Mouse (Mus musculus): ENCODE data around the gene Herc6. TPM values are rescaled to one million over a fixed set of nuclear protein-coding genes. Genes with fewer than 3 reads are reported as not detected.

Herc6 gene
- polyA plus RNA-seq, 1 experiment = 9.9 TPM

GRCm38 (mm10) chr6:57641789-57642188 lies 61.0 kb downstream of the Herc6 start:
- TF ChIP-seq POLR2A (IDR thresholded peaks at IDR 0.05; ENCODE audit: borderline replicate concordance, extremely low read depth, low read depth, low read length) = no peak
- TF ChIP-seq CTCF (IDR thresholded peaks at IDR 0.05; ENCODE audit: insufficient read depth, low read length) = no peak
- 17% methylated on average over 4 of the region's 4 CpGs for WGBS
- no peak overlapping the region for H3K4me3 ChIP-seq (replicated peaks; ENCODE audit: extremely low read depth, low read depth, low read length)
- DNase-seq = peak; percentile 28
- no peaks in the 10 kb centered on the region for H3K4me1 ChIP-seq (ENCODE audit: control insufficient read depth, insufficient read depth, low read length)

DNA sequence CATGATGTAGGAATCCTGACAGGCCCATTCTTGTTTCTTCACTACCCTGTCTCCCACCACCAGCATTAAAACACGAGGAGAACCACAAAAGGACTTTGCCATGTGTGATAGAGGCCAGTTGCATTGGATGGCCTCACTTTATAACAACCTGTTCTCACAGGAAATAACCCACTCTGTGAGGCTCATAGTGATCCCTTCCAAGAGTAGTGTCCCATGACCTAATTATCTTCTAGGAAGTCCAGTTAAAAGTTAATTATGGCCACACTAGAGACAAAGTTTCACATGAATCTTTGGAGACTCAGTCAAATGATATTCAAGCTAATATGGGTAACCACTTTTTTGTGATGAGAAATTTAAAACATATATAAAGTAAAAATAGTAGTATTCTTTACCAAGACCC lies 66.5 kb downstream of the Herc6 start:
- WGBS = 70% methylated on average over 1 of the region's 1 CpGs
- TF ChIP-seq CTCF (IDR thresholded peaks at IDR 0.05; ENCODE audit: insufficient read depth, low read length) = no peak
- DNase-seq = no peak
- Histone ChIP-seq H3K4me1 (ENCODE audit: control insufficient read depth, insufficient read depth, low read length) (no peaks in the 10 kb centered on the region), H3K4me3 (replicated peaks; ENCODE audit: extremely low read depth, low read depth, low read length) (no peak overlapping the region)

GRCm38 (mm10) chr6:57661295-57661694 lies 80.5 kb downstream of the Herc6 start:
- Histone ChIP-seq H3K4me3 (replicated peaks; ENCODE audit: extremely low read depth, low read depth, low read length) (no peak overlapping the region), H3K4me1 (ENCODE audit: control insufficient read depth, insufficient read depth, low read length) (no peaks in the 10 kb centered on the region)
- no peak for TF ChIP-seq POLR2A (IDR thresholded peaks at IDR 0.05; ENCODE audit: borderline replicate concordance, extremely low read depth, low read depth, low read length)
- TF ChIP-seq CTCF (IDR thresholded peaks at IDR 0.05; ENCODE audit: insufficient read depth, low read length) = no peak
- WGBS = 63% methylated on average over 4 of the region's 4 CpGs
- no peak for DNase-seq

DNA sequence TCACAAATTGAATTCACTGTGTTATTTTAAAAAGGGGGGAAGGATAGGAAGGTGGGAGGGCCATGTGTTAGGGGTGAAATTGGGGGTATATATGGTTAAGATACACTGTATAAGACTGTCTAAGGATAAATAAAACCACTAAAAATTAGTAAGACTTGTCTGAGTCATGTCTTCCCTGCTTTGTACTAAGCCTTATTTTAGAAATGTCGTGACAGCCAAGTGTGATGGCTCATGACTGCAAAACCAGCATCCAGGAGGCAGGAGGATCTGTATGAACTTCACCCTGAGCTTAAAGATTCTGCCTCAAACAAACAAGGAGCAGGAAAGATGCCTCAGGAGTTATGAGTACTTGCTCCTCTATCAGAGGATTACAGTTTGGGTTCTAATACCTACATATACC lies 103.4 kb downstream of the Herc6 start:
- no peak overlapping the region for H3K4me3 ChIP-seq (replicated peaks; ENCODE audit: extremely low read depth, low read depth, low read length)
- 97% methylated on average over 1 of the region's 1 CpGs for WGBS
- no peak for DNase-seq
- TF ChIP-seq CTCF (IDR thresholded peaks at IDR 0.05; ENCODE audit: insufficient read depth, low read length) = no peak
- no peak for TF ChIP-seq POLR2A (IDR thresholded peaks at IDR 0.05; ENCODE audit: borderline replicate concordance, extremely low read depth, low read depth, low read length)
- H3K4me1 ChIP-seq (ENCODE audit: control insufficient read depth, insufficient read depth, low read length) = no peaks in the 10 kb centered on the region

DNA sequence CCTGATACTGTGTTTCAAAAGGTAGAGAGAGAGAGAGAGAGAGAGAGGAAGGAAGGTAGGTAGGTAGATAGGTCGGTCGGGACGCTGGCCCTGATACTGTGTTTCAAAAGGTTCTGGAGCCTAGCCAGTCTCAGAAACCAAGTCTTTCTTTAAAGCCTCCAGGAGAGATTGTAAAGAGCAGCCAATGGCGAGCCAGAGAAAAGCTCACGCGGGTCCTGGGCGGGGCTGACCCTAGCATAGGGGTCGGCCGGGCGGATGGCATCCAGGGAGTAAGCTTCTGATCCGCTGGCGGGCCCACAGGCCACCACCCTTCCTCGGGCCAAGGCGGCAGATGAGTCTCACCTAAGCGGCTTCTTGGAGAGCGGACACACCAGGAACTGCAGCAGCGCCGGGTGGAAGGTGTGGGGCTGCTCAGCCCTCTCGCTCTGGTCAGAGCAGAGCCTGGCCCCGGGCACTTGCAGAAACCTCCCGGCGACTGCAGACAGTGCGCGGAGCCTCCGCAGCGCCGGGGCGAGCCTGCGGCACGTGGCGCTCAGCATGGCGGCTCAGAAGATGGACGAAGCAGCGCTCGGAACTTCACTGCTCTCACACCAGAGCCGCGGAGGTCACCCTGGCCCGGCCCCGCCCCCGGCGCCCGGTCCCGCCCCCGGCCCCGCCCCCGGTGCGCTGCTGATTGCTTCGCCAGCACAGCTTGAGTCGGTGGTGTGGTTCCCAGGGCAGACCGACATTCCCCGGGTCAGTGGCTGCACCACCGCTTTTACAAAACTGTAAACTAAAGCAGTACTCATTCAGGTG lies 110.9 kb downstream of the Herc6 start, which contains the start of gene Pyurf:
Gene Pyurf (minus strand): TSS at position 612 of the 795 bp plus-strand sequence.
- TF ChIP-seq POLR2A (IDR thresholded peaks at IDR 0.05; ENCODE audit: borderline replicate concordance, extremely low read depth, low read depth, low read length) = peak; percentile 38; the same call in 1 of the 2 replicates
- TF ChIP-seq CTCF (IDR thresholded peaks at IDR 0.05; ENCODE audit: insufficient read depth, low read length) = no peak
- peak; percentile 83 for DNase-seq
- WGBS = under 1% methylated on average over 52 of the region's 52 CpGs
- no peaks in the 10 kb centered on the region for H3K4me1 ChIP-seq (ENCODE audit: control insufficient read depth, insufficient read depth, low read length)
- H3K4me3 ChIP-seq (replicated peaks; ENCODE audit: extremely low read depth, low read depth, low read length) = peak within 1 kb of the TSS; percentile 78

DNA sequence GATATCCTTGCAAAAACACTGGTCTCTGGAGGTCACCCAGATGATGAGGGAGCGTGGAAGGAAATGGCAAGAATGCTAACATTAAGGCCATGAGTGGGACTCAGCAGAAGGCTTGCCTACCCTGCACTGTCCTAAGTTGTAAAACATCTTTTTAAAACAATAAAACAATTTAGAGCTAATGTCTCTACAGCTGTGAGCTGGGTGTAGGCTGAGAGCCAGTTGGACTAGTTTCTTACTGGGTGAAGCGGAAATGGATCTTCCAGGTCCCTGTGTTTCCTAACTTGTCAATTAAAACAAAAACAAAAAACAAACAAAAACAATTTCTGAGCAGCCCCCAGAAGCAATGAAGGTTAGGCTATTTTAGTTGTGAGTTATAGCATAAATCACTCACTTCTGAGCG lies 112.3 kb downstream of the Herc6 start:
- no peaks in the 10 kb centered on the region for H3K4me1 ChIP-seq (ENCODE audit: control insufficient read depth, insufficient read depth, low read length)
- 85% methylated on average over 3 of the region's 3 CpGs for WGBS
- TF ChIP-seq CTCF (IDR thresholded peaks at IDR 0.05; ENCODE audit: insufficient read depth, low read length) = no peak
- TF ChIP-seq POLR2A (IDR thresholded peaks at IDR 0.05; ENCODE audit: borderline replicate concordance, extremely low read depth, low read depth, low read length) = no peak
- H3K4me3 ChIP-seq (replicated peaks; ENCODE audit: extremely low read depth, low read depth, low read length) = no peak overlapping the region
- DNase-seq = no peak

- DNase-seq = no peak
- H3K4me3 ChIP-seq (replicated peaks; ENCODE audit: extremely low read depth, low read depth, low read length) = no peak overlapping the region
- WGBS = 73% methylated on average over 4 of the region's 4 CpGs
- TF ChIP-seq POLR2A (IDR thresholded peaks at IDR 0.05; ENCODE audit: borderline replicate concordance, extremely low read depth, low read depth, low read length) (no peak), CTCF (IDR thresholded peaks at IDR 0.05; ENCODE audit: insufficient read depth, low read length) (no peak)
- H3K4me1 ChIP-seq (ENCODE audit: control insufficient read depth, insufficient read depth, low read length) = no peaks in the 10 kb centered on the region; the same call in 1 of the 2 replicates
Observed at GRCm38 (mm10) chr6:57701686-57702085, 120.9 kb downstream of the Herc6 start.

GRCm38 (mm10) chr6:57702376-57702742 lies 121.6 kb downstream of the Herc6 start, which contains the start of gene Lancl2:
TSS of gene Lancl2 (plus strand) at chr6:57702540.
- TF ChIP-seq POLR2A (IDR thresholded peaks at IDR 0.05; ENCODE audit: borderline replicate concordance, extremely low read depth, low read depth, low read length) (no peak), CTCF (IDR thresholded peaks at IDR 0.05; ENCODE audit: insufficient read depth, low read length) (no peak)
- Histone ChIP-seq H3K4me1 (ENCODE audit: control insufficient read depth, insufficient read depth, low read length) (no peaks in the 10 kb centered on the region; the same call in 1 of the 2 replicates), H3K4me3 (replicated peaks; ENCODE audit: extremely low read depth, low read depth, low read length) (peak within 1 kb of the TSS; percentile 82)
- no peak for DNase-seq
- WGBS = under 1% methylated on average over 10 of the region's 10 CpGs

DNA sequence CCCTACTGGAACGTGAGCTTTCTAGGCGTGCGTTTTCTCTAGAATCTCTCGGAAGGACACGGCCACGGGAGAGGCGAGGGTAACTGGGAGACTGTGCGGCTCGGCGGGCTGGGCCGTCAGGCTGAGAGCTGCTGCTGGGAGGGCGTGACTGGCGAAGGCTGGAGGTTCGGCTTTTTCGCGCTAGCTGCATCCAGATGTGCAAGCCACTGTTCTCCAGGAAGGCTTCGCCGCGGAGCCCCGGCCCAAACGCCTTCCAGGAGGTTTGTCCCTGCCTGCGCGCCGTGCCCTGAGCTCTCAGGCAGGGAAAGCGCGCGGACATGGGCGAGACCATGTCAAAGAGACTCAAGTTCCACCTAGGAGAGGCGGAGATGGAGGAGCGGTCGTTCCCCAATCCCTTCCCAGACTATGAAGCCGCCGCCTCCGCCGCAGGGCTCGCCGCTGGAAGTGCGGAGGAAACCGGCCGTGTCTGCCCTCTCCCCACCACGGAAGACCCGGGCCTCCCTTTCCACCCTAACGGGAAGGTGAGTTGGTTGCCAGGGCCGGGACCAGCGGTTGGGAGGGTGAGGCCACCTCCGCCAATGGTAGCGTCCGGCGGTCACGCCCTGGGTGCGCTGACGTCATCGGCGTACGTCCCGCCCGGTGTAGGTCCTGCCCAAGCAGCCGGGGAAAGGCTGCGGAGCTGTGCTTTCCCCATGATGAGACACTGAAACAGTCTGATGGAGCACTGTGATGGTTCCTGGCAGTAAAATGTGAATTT lies 122.1 kb downstream of the Herc6 start:
- under 1% methylated on average over 59 of the region's 59 CpGs for WGBS
- DNase-seq = peak; percentile 97
- TF ChIP-seq POLR2A (IDR thresholded peaks at IDR 0.05; ENCODE audit: borderline replicate concordance, extremely low read depth, low read depth, low read length) (peak; percentile 91; the same call in 1 of the 2 replicates), CTCF (IDR thresholded peaks at IDR 0.05; ENCODE audit: insufficient read depth, low read length) (no peak)
- H3K4me1 ChIP-seq (ENCODE audit: control insufficient read depth, insufficient read depth, low read length) = no peaks in the 10 kb centered on the region; the same call in 1 of the 2 replicates
- H3K4me3 ChIP-seq (replicated peaks; ENCODE audit: extremely low read depth, low read depth, low read length) = peak overlapping the region; percentile 82

All from lung, adult 2 months (tissue).